Mouse (Mus musculus) embryonic facial prominence, embryonic 15.5 days (tissue): ENCODE measurements at regions not wholly inside any gene's neighbourhood (a gene's known extent, or its start where the extent isn't known, plus 50 kb on each side); places are given as distances from the start of the nearest gene placed in this dataset.

ENCODE experiments used
- ATAC-seq: fragments of 200-750 bp; cut with Nextera tagmentation; 2 replicates; pipeline ENCODE4 v1.8.0; 2017; ENCODE audit warnings: low read depth, moderate TSS enrichment; ENCODE audit not compliant: insufficient number of reproducible peaks, low FRiP score, low TSS enrichment
- H3K27ac ChIP-seq: fragments of 300-500 bp; sonication (generic); replicated peaks from 2 replicates; pipeline ENCODE4 v1.5.1; 2015; ENCODE audit warnings: mild to moderate bottlenecking, inconsistent platforms
- H3K27me3 ChIP-seq: fragments of 300-500 bp; sonication (generic); 2 replicates; pipeline ENCODE4 v1.6.1; 2015; ENCODE audit warnings: inconsistent platforms
- H3K36me3 ChIP-seq: fragments of 300-500 bp; sonication (generic); 2 replicates; pipeline ENCODE4 v1.6.1; 2015; ENCODE audit warnings: mild to moderate bottlenecking, inconsistent platforms
- H3K4me1 ChIP-seq: fragments of 300-500 bp; sonication (generic); 2 replicates; pipeline ENCODE4 v1.6.1; 2015; ENCODE audit warnings: inconsistent platforms
- H3K4me2 ChIP-seq: fragments of 300-500 bp; sonication (generic); replicated peaks from 2 replicates; pipeline ENCODE4 v1.6.1; 2015; ENCODE audit warnings: mild to moderate bottlenecking, inconsistent platforms
- H3K4me3 ChIP-seq: fragments of 300-500 bp; sonication (generic); replicated peaks from 2 replicates; pipeline ENCODE4 v1.5.1; 2015; ENCODE audit warnings: mild to moderate bottlenecking, inconsistent platforms
- H3K9ac ChIP-seq: fragments of 300-500 bp; sonication (generic); 2 replicates; pipeline ENCODE4 v1.6.1; 2015; ENCODE audit warnings: inconsistent platforms
- H3K9me3 ChIP-seq: fragments of 300-500 bp; sonication (generic); replicated peaks from 2 replicates; pipeline ENCODE4 v1.6.1; 2016; ENCODE audit warnings: inconsistent platforms
- WGBS: fragments of 180-500 bp; shearing (Covaris S2); methylation state at CpG from one replicate; pipeline ENCODE4 v1.1.7; 2015; 5-methylcytosine and 5-hydroxymethylcytosine counted together

DNA sequence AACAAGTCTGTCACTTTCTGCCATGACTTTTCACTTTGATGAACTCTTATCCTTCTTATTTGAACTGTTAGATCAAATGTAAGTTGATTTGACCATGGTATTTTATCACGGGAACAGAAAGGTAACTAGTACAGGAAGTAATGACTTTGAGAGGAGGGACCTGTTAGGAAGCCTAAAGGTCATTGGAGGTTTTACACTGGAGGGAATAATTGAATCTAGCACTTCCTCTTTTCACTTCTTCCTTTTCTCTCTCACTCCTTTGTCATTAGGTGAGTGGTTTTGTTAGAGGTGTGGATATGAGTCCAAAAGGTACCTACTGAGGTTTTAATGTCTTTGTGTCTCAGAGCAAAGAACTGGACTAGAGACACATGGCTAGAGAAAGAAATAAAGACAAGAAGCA, 255.0 kb upstream of the Nrp1 start:
- no peak overlapping the region for H3K27ac ChIP-seq
- no peaks in the 10 kb centered on the region for H3K9me3 ChIP-seq
- H3K4me1 ChIP-seq = no peaks in the 10 kb centered on the region
- H3K4me3 ChIP-seq = no peak overlapping the region
- no peaks in the 10 kb centered on the region for H3K27me3 ChIP-seq
- ATAC-seq = no peak
- WGBS = 80% methylated on average over 1 of the region's 1 CpGs
- H3K9ac ChIP-seq = no peak overlapping the region
- H3K4me2 ChIP-seq = no peak overlapping the region
- H3K36me3 ChIP-seq = no peaks in the 10 kb centered on the region

DNA sequence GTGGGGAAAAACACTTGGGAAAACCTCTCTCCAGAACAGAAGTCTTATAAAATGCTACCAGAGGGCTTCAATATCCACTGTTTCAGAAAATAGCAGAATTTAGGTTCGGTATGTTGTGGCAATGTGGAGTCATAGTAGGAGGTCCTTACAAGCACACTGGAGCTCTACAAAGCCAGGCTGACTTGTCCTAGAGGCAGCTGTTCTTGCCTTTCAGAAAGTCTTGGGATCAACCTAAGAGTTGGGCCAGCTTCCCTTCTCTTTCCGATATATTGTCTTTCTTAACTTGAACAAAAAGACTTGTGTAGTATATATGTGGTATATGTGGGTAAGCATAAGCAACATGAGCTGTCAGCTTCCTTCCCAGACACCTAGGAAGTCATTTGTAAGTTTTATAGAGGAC, 251.8 kb upstream of the Nrp1 start:
- ATAC-seq = no peak
- Histone ChIP-seq H3K27me3 (no peaks in the 10 kb centered on the region), H3K4me3 (no peak overlapping the region), H3K27ac (no peak overlapping the region), H3K36me3 (no peaks in the 10 kb centered on the region), H3K9me3 (no peaks in the 10 kb centered on the region), H3K9ac (no peak overlapping the region), H3K4me2 (no peak overlapping the region), H3K4me1 (no peaks in the 10 kb centered on the region)
- 81% methylated on average over 2 of the region's 2 CpGs for WGBS

DNA sequence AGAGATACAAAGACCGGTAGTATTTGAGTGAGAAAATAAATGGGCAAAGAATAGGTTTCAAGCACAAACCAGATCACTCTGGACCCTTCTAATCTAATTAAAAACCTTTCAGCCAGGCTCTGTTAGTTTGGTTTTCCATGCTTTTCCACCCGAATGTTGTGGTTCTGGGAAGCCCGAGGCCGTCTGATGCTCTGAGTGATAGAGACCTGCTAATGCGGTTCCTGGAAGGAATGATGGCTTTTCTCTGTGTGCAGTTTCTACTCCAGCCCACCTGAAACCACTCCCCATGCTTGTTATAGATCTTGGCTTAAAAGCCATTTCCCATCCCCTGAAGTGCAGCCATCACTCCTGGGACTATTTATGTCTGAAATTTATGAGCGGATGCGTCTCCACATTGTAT, 251.4 kb upstream of the Nrp1 start:
- Histone ChIP-seq H3K4me2 (no peak overlapping the region), H3K27ac (no peak overlapping the region), H3K36me3 (no peaks in the 10 kb centered on the region), H3K4me1 (no peaks in the 10 kb centered on the region), H3K9me3 (no peaks in the 10 kb centered on the region), H3K4me3 (no peak overlapping the region), H3K27me3 (no peaks in the 10 kb centered on the region), H3K9ac (no peak overlapping the region)
- WGBS = 70% methylated on average over 7 of the region's 7 CpGs
- no peak for ATAC-seq

DNA sequence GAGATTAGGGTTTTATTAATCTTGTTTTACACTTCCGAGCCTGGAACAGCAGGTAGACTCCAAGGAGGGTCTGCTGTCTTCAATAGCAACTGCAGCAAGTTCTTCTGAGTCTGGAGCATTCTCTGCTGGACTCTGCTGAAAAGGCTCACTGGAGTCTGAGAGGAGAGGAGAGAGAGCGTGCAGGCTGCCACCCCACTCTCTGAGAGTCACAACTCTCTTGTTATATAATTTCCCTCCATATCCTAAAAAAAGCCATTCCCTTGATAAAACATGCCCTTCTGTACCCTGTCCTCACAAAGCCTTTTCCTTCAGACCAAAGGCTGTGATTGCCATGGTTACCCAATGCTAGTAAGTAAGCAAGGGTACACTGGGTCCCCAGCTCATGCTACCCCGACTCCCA, 249.4 kb upstream of the Nrp1 start:
- Histone ChIP-seq H3K36me3 (no peaks in the 10 kb centered on the region), H3K27ac (no peak overlapping the region), H3K4me3 (no peak overlapping the region), H3K9me3 (no peaks in the 10 kb centered on the region), H3K27me3 (no peaks in the 10 kb centered on the region), H3K4me1 (no peaks in the 10 kb centered on the region), H3K4me2 (no peak overlapping the region), H3K9ac (no peak overlapping the region)
- 86% methylated on average over 3 of the region's 3 CpGs for WGBS
- no peak for ATAC-seq

DNA sequence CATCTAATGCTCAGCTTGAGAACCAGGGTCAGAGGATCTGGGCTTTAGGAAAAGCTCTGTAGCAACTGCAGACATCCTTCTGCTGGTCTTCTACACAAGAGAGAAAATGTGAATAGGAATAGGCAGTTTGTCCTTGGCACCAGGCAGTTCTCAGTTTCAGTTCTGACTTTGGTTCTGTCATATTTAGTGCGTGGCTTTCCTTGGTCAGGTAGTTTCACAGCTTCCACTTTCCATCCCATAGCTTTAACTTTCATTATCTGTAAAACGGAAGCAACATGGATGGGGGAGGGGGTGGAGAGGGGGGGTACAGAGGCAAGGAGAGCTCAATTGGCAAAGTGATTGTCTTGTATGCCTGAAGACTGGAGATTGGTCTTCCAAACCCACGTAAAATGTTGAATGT, 247.3 kb upstream of the Nrp1 start:
- no peak for ATAC-seq
- WGBS = 76% methylated on average over 3 of the region's 3 CpGs

DNA sequence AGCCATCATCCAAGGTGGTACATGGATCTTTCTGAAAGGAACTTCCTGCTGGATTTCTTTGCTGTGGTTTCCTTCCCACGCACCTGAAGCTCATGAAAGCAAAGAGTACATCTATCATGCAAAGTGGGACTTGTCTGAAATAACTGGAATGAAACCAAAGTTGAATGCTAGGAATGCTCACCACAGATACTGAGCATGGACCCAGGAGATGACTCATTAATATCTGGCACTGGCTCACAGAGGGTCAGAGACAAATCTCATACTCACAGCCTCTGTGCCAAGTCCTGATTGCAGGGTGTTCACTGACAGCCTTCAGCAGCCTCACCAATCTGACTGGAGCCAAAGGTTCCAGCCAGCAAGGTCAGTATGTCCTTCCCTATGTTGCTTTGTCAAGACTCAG, 245.3 kb upstream of the Nrp1 start:
- no peak overlapping the region for H3K9ac ChIP-seq
- no peaks in the 10 kb centered on the region for H3K4me1 ChIP-seq
- no peaks in the 10 kb centered on the region for H3K27me3 ChIP-seq
- no peak overlapping the region for H3K4me3 ChIP-seq
- ATAC-seq = no peak
- H3K36me3 ChIP-seq = no peaks in the 10 kb centered on the region
- no peak overlapping the region for H3K4me2 ChIP-seq
- no peaks in the 10 kb centered on the region for H3K9me3 ChIP-seq
- 73% methylated on average over 1 of the region's 1 CpGs for WGBS
- no peak overlapping the region for H3K27ac ChIP-seq

More for the DNA sequence above, 247.3 kb upstream of the Nrp1 start:
- no peak overlapping the region for H3K9ac ChIP-seq
- H3K9me3 ChIP-seq = no peaks in the 10 kb centered on the region
- no peaks in the 10 kb centered on the region for H3K36me3 ChIP-seq
- H3K4me2 ChIP-seq = no peak overlapping the region
- no peak overlapping the region for H3K4me3 ChIP-seq
- H3K27ac ChIP-seq = no peak overlapping the region
- no peaks in the 10 kb centered on the region for H3K4me1 ChIP-seq
- H3K27me3 ChIP-seq = no peaks in the 10 kb centered on the region

DNA sequence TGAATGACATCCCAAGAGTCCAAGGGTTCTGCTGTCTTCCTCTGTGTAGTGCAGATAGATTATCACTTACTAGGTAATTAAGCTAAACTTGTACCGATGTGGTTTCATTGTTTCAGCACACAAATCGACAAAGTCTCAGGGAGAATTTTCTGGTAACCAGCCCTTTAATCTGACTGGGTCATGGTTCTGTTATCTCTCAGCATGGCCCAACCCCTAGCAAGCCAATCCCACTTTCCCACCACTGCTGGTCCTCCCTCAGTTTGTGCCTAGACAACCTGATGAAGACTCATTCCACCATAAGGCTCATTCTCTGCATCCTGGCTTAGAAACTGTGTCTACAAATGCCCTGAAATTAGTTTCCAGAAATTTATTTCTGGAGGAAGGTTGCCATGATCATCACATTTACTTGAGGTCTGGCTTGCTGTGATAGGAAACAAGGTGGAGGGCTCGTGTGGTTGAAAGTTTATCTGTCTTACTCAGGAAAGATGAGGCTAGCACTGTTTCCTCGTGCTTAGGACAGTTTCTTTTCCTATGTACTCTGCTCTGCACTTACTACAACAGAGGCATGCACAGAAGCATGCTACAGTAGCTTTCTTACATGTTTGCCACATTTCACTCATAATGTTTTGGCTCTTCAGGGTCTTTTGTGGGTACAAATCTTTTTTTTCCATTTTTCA, 217.0 kb upstream of the Nrp1 start:
- H3K9me3 ChIP-seq = no peaks in the 10 kb centered on the region
- ATAC-seq = no peak
- WGBS = 79% methylated on average over 4 of the region's 4 CpGs
- no peak overlapping the region for H3K9ac ChIP-seq
- H3K4me3 ChIP-seq = no peak overlapping the region
- H3K36me3 ChIP-seq = no peaks in the 10 kb centered on the region
- no peaks in the 10 kb centered on the region for H3K27me3 ChIP-seq
- no peak overlapping the region for H3K27ac ChIP-seq
- no peak overlapping the region for H3K4me2 ChIP-seq
- no peaks in the 10 kb centered on the region for H3K4me1 ChIP-seq

DNA sequence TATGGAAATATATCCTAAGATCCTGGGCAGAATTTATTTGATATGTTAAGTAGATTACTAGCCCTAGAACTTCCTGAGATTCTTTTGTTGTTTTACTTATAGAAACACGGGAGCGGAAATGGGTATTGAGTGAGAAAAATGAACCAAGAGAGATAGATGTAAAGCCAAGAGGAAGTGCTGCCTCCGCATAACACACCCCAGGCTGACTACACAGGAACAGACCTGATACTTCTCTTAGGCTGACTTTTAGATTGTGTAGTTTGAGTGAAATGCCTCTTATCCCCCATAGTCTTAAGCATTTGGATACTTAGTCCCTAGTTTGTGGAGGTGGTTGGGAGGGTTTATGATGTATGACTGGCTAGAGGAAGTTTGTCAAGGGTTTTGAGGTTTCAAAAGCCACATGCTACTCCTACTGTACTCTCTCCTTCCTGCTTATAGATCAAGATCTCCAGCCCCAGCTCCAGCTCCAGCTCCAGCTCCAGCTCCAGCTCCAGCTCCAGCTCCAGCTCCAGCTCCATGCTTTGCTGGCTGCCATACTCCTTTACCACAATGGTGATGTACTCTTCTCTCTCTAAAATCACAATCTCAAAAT, 210.0 kb upstream of the Nrp1 start:
- no peak overlapping the region for H3K4me3 ChIP-seq
- 82% methylated on average over 3 of the region's 3 CpGs for WGBS
- no peak overlapping the region for H3K4me2 ChIP-seq
- H3K27me3 ChIP-seq = no peaks in the 10 kb centered on the region
- ATAC-seq = no peak
- H3K27ac ChIP-seq = no peak overlapping the region
- H3K4me1 ChIP-seq = no peaks in the 10 kb centered on the region
- H3K36me3 ChIP-seq = no peaks in the 10 kb centered on the region
- no peak overlapping the region for H3K9ac ChIP-seq
- H3K9me3 ChIP-seq = no peaks in the 10 kb centered on the region

DNA sequence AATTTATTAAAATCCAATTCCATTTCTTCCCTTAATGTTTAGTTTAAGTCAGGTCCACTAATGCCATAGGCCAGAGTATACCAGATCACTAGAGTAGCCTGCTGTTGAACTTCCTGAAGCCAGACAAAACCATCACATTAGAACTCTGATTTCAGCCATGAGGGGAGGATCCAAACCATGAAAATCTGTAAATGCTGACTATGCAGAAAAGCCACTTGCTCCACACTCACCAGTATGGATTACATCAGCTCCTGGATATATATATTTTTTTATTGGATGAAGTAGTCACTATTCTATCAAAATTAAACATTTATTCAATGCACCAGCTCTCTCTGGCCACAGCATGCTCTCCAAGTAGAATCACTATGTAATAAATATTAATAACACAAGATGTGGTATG, 202.8 kb upstream of the Nrp1 start:
- Histone ChIP-seq H3K27ac (no peak overlapping the region), H3K36me3 (no peaks in the 10 kb centered on the region), H3K4me2 (no peak overlapping the region), H3K27me3 (no peaks in the 10 kb centered on the region), H3K9me3 (no peaks in the 10 kb centered on the region), H3K9ac (no peak overlapping the region), H3K4me3 (no peak overlapping the region), H3K4me1 (no peaks in the 10 kb centered on the region)
- no peak for ATAC-seq

DNA sequence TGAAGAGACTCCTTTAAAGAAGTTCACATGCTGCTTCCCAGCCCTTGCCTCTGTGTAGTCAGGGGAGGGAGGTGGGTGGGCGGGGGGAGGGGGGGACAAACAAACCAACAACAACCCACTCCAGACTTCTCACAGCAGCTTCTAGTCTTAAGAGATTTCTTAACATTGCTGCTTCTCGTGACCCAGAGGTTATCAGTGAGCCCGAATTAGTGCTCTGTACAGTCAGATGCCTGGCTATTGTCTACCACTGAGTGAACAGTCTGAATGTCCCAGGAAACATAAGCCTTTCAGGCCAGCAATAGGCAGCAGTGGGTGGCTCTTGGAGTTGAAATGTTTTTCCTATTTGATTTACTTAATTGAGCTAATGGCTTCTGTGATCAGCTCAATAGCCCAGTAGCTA, 202.2 kb upstream of the Nrp1 start:
- Histone ChIP-seq H3K4me2 (no peak overlapping the region), H3K27ac (no peak overlapping the region), H3K27me3 (no peaks in the 10 kb centered on the region), H3K9me3 (no peaks in the 10 kb centered on the region), H3K4me3 (no peak overlapping the region), H3K4me1 (no peaks in the 10 kb centered on the region), H3K36me3 (no peaks in the 10 kb centered on the region), H3K9ac (no peak overlapping the region)
- 10% methylated on average over 3 of the region's 3 CpGs for WGBS
- ATAC-seq = no peak

DNA sequence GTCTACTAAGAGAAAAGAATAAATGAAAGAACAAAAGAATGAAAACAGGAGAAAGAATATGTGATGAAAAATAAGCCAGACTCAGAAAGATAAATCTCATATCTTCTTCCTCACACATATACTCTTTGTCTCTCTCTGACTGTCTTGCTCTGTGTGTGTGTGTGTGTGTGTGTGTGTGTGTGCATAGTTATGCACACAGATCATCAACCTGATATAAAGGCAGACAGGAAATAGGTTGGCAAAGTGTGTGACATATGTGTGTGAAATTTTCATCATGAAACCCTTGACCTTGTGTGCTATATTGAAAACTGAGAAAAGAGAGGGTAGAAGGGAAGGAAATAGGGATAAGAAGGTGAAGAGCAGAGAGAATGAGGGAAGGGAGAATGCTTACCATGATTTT, 195.5 kb upstream of the Nrp1 start:
- Histone ChIP-seq H3K27me3 (no peaks in the 10 kb centered on the region), H3K4me1 (no peaks in the 10 kb centered on the region), H3K4me2 (no peak overlapping the region), H3K27ac (no peak overlapping the region), H3K4me3 (no peak overlapping the region), H3K9me3 (no peaks in the 10 kb centered on the region), H3K9ac (no peak overlapping the region), H3K36me3 (no peaks in the 10 kb centered on the region)
- ATAC-seq = no peak

DNA sequence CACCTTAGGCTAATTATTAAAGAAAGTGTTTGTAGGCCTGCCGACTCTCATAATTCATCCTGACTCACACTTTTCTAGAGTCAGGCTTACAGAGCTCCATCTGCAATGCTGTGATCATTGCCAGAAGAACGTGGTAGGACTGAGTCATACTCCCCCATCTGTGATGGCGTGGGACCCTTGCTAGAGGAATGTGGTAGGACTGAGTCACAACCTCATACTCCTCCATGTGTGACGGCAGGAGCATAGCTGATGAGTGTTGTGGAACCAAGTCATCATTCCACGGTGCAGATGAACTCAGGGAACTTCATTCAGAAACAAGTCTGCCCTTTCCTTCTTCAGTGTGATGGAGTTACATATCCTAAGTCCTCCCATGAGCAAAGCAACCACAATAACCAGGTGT, 193.4 kb upstream of the Nrp1 start:
- no peaks in the 10 kb centered on the region for H3K4me1 ChIP-seq
- H3K36me3 ChIP-seq = no peaks in the 10 kb centered on the region
- H3K9ac ChIP-seq = no peak overlapping the region
- H3K9me3 ChIP-seq = no peaks in the 10 kb centered on the region
- 77% methylated on average over 5 of the region's 5 CpGs for WGBS
- H3K4me2 ChIP-seq = no peak overlapping the region
- no peaks in the 10 kb centered on the region for H3K27me3 ChIP-seq
- no peak overlapping the region for H3K27ac ChIP-seq
- H3K4me3 ChIP-seq = no peak overlapping the region
- no peak for ATAC-seq
